Mouse (Mus musculus) limb, embryonic 14.5 days (tissue): ENCODE data around the gene Spns3. TPM values are rescaled to one million over a fixed set of nuclear protein-coding genes. Genes with fewer than 3 reads are reported as not detected.

ENCODE experiments used
- ATAC-seq: fragments of 200-750 bp; cut with Nextera tagmentation; 2 replicates; pipeline ENCODE4 v1.8.0; 2017; ENCODE audit warnings: low read depth, moderate number of reproducible peaks, moderate TSS enrichment; ENCODE audit not compliant: low FRiP score
- DNase-seq: peaks from one replicate; pipeline ENCODE4 v3.0.0-alpha.2; 2015; ENCODE audit warnings: low spot score
- H3K27ac ChIP-seq: fragments of 300-500 bp; sonication (generic); replicated peaks from 2 replicates; pipeline ENCODE4 v1.5.1; 2014; ENCODE audit warnings: low read depth, mild to moderate bottlenecking, low read length, moderate library complexity, mixed read lengths
- H3K27me3 ChIP-seq: fragments of 300-500 bp; sonication (generic); 2 replicates; pipeline ENCODE4 v1.6.1; 2014; ENCODE audit warnings: low read length, mixed read lengths; ENCODE audit not compliant: control insufficient read depth, insufficient read depth
- H3K36me3 ChIP-seq: fragments of 300-500 bp; sonication (generic); 2 replicates; pipeline ENCODE4 v1.6.1; 2014; ENCODE audit warnings: mild to moderate bottlenecking, low read length, moderate library complexity, mixed read lengths; ENCODE audit not compliant: control insufficient read depth, insufficient read depth
- H3K4me1 ChIP-seq: fragments of 300-500 bp; sonication (generic); 2 replicates; pipeline ENCODE4 v1.6.1; 2014; ENCODE audit warnings: antibody characterized with exemption, low read length, mixed read lengths; ENCODE audit not compliant: control insufficient read depth, insufficient read depth
- H3K4me2 ChIP-seq: fragments of 300-500 bp; sonication (generic); replicated peaks from 2 replicates; pipeline ENCODE4 v1.6.1; 2014; ENCODE audit warnings: low read depth, mild to moderate bottlenecking, low read length, moderate library complexity; ENCODE audit not compliant: severe bottlenecking
- H3K4me3 ChIP-seq: fragments of 300-500 bp; sonication (generic); replicated peaks from 2 replicates; pipeline ENCODE4 v1.5.1; 2014; ENCODE audit warnings: low read length
- H3K9ac ChIP-seq: fragments of 300-500 bp; sonication (generic); 2 replicates; pipeline ENCODE4 v1.6.1; 2014; ENCODE audit warnings: mild to moderate bottlenecking, low read depth, low read length, moderate library complexity; ENCODE audit not compliant: severe bottlenecking
- H3K9me3 ChIP-seq: fragments of 300-500 bp; sonication (generic); 2 replicates; pipeline ENCODE4 v1.6.1; 2016; ENCODE audit warnings: low read length; ENCODE audit not compliant: control insufficient read depth
- POLR2A ChIP-seq: fragments of 200-500 bp; IDR thresholded peaks from 2 replicates; pipeline ENCODE4 v1.8.0; 2012; ENCODE audit warnings: inconsistent platforms, mild to moderate bottlenecking, moderate library complexity, borderline replicate concordance; ENCODE audit not compliant: insufficient read depth, insufficient read length; ENCODE audit errors: extremely low read depth
- WGBS: fragments of 180-500 bp; shearing (Covaris S2); extraction: QIAGEN DNeasy Blood & Tissue Kit; methylation state at CpG from one replicate; pipeline ENCODE4 v1.1.7; 2014; 5-methylcytosine and 5-hydroxymethylcytosine counted together
- polyA plus RNA-seq, 2 experiments: library from polyadenylated mRNA; depleted of rRNA in 1 of 2; stranded (reverse) in 1 of 2; unstranded in 1 of 2; fragments of >200 nt; fragmentation: Nextera tagmentation in 1 of 2; extraction: Ambion mirVana in 1 of 2; gene quantifications; 2 replicates each; pipeline versions ENCODE4 v1.2.1 to v1.2.3; 2012 to 2014

Gene Spns3
- polyA plus RNA-seq, 2 experiments, result 0.41 to 0.62 TPM

- TF ChIP-seq POLR2A, result no peak
- Histone ChIP-seq H3K27ac (no peak overlapping the region), H3K4me2 (no peak overlapping the region), H3K4me1 (peaks cover 15% of the 10 kb centered on the region), H3K9me3 (no peaks in the 10 kb centered on the region), H3K9ac (no peak overlapping the region), H3K27me3 (no peaks in the 10 kb centered on the region), H3K36me3 (no peaks in the 10 kb centered on the region), H3K4me3 (no peak overlapping the region)
- DNase-seq, result no peak
- ATAC-seq, result no peak
- WGBS, result 7% methylated on average over 5 of the region's 5 CpGs
These were observed 48.8 kb downstream of the Spns3 start for GRCm38 (mm10) chr11:72501426-72502002.

DNA sequence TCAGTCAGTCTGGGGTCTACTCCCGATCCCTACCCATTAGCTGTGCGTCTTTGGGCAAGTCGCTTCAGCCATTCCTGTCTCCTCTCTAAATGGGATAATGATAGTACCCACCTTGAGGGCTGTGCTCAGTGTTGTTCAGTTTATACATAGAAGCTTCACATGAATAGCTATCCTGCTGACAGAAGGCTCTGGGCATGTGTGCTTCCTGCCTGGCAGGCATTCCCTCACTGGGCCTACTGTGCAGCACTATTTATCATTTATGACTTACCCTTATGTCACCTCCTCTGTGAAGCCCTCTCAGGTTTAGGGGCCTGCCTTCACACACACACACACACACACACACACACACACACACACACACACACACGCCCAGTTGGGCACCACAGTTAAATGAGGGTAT is 50.2 kb downstream of the Spns3 start:
- H3K4me1 ChIP-seq, result peaks cover 15% of the 10 kb centered on the region
- TF ChIP-seq POLR2A, result no peak
- no peaks in the 10 kb centered on the region for H3K27me3 ChIP-seq
- ATAC-seq (no peak), DNase-seq (no peak)
- WGBS, result 63% methylated on average over 4 of the region's 4 CpGs
- no peak overlapping the region for H3K4me3 ChIP-seq
- no peaks in the 10 kb centered on the region for H3K9me3 ChIP-seq
- no peak overlapping the region for H3K4me2 ChIP-seq
- H3K27ac ChIP-seq, result no peak overlapping the region
- H3K9ac ChIP-seq, result no peak overlapping the region
- no peaks in the 10 kb centered on the region for H3K36me3 ChIP-seq

GRCm38 (mm10) chr11:72497367-72497766 is 52.9 kb downstream of the Spns3 start:
- no peak for ATAC-seq

GRCm38 (mm10) chr11:72496775-72497174 is 53.5 kb downstream of the Spns3 start:
- DNase-seq, result no peak
- H3K4me2 ChIP-seq, result no peak overlapping the region
- TF ChIP-seq POLR2A, result no peak
- H3K9ac ChIP-seq, result no peak overlapping the region
- H3K27me3 ChIP-seq, result no peaks in the 10 kb centered on the region
- peaks cover 10% of the 10 kb centered on the region for H3K4me1 ChIP-seq
- H3K27ac ChIP-seq, result no peak overlapping the region
- H3K36me3 ChIP-seq, result no peaks in the 10 kb centered on the region
- H3K4me3 ChIP-seq, result no peak overlapping the region
- no peaks in the 10 kb centered on the region for H3K9me3 ChIP-seq
- 55% methylated on average over 1 of the region's 1 CpGs for WGBS
- ATAC-seq, result no peak

More at GRCm38 (mm10) chr11:72497367-72497766, 52.9 kb downstream of the Spns3 start:
- H3K4me2 ChIP-seq, result no peak overlapping the region
- H3K9ac ChIP-seq, result no peak overlapping the region
- no peak overlapping the region for H3K4me3 ChIP-seq
- no peaks in the 10 kb centered on the region for H3K36me3 ChIP-seq
- H3K9me3 ChIP-seq, result no peaks in the 10 kb centered on the region
- no peak for TF ChIP-seq POLR2A
- H3K27me3 ChIP-seq, result no peaks in the 10 kb centered on the region
- no peak for DNase-seq
- no peak overlapping the region for H3K27ac ChIP-seq
- H3K4me1 ChIP-seq, result peaks cover 10% of the 10 kb centered on the region
- WGBS, result 17% methylated on average over 4 of the region's 4 CpGs

GRCm38 (mm10) chr11:72496066-72496465 is 54.2 kb downstream of the Spns3 start:
- no peak overlapping the region for H3K4me3 ChIP-seq
- H3K4me2 ChIP-seq, result no peak overlapping the region

More at GRCm38 (mm10) chr11:72496066-72496465, 54.2 kb downstream of the Spns3 start:
- Histone ChIP-seq H3K27me3 (no peaks in the 10 kb centered on the region), H3K4me1 (peaks cover 3% of the 10 kb centered on the region; the same call in 1 of the 2 replicates), H3K27ac (no peak overlapping the region), H3K36me3 (no peaks in the 10 kb centered on the region), H3K9me3 (no peaks in the 10 kb centered on the region), H3K9ac (no peak overlapping the region)
- DNase-seq (no peak), ATAC-seq (no peak)
- WGBS, result 46% methylated on average over 3 of the region's 3 CpGs
- no peak for TF ChIP-seq POLR2A
